Mouse (Mus musculus): Measurements from ENCODE around the gene Cbx8.

Gene Cbx8

DNA sequence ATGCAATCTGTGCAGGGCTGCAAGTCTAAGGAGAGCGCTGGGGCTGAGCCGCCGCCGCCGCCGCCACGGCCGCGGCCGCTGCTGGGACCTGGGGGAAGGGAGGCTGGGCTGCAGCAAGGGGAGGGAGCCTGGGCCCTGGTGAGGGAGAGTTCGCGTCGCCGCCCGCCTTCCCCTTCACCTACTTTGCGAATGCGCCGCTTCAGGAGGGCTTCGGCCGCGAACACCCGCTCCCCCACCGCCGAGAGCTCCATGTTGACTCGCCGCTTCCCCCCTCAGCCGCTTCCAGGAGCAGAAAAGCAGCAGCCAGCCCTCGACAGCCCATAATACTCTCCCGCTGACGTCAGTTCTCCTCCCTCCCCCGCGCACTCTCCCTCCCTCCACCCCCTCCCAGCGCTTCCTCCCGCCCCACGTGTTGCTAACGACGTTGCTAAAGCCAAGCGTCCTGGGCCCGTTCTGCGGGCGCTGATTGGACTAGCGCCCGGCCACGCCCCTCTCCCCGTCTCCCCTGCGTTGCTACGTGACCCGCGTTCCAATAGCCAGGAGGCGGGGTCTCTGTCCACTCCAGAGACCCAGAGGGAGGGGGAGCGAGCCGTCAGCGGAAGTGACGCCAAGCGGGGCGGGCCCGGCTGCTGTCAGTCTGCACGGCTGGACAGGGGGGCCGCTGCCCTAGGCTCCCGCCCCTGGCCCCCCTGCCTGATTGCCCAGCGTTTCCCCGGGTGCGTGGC is at the start of gene Cbx8:
Gene Cbx8, minus strand, starts transcription at position 370 of the 725 bp plus-strand sequence.
- in situ Hi-C loops (cut with MboI; ENCODE audit: unreplicated experiment in 2 of 2), result loop anchor here in 1 of 2 experiments (5.0 kb wide), 1 partner anchor 87 kb away; no protein-coding TSS in a partner anchor

DNA sequence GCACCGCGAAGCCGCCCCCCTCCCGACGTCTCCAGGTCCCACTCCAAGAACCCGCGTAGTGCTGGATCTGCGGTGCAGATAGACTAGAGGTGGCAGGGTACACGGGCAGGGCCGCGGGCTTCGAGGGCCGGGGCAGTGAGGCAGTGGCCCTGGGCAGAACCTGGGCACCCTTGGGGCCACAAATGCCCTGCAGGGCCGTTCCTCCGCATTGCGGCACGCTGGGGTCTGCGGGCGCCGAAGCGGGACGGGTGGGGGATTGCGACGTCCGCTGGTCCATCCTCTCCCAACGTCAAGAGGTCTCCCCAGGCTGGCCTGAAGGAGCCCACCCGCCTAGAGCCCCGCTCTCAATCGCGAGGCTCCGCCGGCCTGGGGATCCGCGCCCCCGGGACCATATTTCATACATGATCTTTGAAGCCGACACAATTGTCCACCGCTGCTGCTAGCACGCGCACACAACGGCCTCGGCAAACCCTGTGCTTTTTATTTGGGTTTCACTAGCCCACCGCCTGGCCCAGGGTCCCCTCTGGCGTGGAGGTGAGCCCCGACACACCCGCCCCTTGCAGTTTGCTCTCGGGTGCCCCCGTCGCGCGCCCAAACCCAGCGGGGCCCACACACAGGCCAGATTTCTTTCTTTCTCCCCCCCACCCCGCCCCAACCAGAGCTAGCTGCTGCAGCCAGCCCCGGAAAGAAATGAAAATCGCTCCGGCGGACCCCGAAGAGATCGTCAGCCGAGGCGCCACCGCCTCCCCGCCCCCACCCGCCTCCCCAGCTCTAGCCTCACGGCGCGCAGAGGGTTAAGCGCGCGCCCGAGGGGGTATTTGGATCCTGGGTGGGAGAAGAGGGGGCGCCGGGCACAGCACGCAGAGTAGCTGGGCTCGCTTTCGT is 49.5 kb upstream of the Cbx8 start:
- in situ Hi-C loops (cut with MboI; ENCODE audit: unreplicated experiment in 2 of 2), result loop anchor here (5.0 kb wide), 3 partner anchors 37 to 102 kb away; no protein-coding TSS in a partner anchor

DNA sequence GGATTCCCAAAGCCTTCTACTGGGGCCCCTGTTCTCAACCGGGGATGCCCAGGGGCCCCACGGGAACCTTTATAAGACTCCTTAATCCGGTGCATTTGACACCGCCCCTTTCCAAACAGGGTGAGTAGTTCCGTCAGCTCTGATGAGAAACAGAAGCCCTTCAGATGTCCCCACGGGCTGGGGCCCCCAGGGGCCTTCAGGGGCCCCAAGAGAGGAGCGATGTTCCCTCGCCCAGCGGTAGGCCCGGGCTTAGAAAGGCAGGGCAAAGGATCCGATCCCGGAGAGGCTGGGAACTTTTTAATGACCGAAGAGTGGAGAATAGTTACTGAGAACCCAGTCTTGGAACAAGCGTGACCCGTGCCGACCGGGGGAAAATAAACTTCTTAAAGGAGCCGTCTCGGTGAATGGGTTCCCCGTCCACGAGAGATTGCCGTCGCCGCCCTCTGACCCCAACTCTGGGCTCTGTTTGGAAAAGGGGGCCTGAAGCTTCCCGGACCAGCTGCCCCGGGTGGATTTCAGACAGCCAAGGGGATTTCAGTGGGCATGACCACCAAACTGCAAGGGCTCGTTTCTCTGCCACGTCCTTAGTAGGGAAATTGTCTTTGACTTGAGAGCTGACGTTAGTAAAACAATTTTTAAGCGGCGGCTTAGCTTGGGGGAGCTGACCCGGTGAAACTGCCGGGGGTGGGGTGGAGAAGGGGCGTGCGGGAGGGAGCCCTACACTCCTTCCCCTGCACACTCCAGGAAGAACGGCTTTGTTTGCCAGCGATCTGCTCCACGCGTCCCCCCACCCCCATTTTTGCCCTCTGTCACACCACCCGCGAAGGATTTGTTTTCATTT is 48.7 kb upstream of the Cbx8 start:
- in situ Hi-C loops (cut with MboI; ENCODE audit: unreplicated experiment in 2 of 2), result loop anchor here (5.0 kb wide), 3 partner anchors 38 to 103 kb away; no protein-coding TSS in a partner anchor

DNA sequence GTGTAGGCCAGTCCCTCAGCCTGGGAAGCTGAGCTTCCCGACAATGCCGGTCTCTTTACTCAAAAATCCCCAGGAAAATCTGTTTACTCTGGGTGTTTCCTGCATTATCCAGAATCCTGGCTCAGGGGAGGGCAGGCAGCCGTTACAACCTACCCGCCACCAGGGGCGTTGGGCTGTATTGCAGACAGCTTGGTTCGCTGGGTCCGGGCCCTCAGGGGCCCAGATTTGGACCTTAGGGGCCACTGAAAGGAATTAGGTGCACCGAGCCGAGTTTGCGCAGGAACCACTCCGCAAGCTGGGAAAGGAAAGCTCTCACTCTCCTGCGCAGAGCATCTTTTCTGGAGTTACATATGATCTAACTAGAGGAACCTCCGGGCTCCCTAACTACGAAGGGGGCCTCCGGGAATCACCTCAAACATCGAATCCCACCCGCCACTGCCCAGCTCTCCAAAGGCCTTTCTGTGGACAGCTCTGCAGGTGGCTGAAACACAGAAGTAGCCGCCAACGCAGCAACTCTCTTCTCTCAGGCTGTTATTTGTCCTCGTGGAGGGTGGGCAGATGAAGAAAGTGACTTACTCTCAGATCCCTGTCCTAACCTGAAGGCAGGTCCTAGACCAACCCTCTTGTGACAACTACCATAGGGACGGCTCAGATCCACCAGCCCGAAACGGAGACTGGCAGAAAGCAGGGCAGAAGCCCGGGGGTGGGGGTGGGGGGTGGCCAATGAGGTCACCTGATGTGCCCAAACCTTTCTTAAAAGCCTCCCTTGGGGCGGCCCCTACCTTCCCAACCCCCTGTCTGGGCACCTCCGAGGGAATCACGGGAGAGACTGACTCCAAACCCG is 47.8 kb upstream of the Cbx8 start:
- in situ Hi-C loops (cut with MboI; ENCODE audit: unreplicated experiment in 2 of 2), result no loop called here

DNA sequence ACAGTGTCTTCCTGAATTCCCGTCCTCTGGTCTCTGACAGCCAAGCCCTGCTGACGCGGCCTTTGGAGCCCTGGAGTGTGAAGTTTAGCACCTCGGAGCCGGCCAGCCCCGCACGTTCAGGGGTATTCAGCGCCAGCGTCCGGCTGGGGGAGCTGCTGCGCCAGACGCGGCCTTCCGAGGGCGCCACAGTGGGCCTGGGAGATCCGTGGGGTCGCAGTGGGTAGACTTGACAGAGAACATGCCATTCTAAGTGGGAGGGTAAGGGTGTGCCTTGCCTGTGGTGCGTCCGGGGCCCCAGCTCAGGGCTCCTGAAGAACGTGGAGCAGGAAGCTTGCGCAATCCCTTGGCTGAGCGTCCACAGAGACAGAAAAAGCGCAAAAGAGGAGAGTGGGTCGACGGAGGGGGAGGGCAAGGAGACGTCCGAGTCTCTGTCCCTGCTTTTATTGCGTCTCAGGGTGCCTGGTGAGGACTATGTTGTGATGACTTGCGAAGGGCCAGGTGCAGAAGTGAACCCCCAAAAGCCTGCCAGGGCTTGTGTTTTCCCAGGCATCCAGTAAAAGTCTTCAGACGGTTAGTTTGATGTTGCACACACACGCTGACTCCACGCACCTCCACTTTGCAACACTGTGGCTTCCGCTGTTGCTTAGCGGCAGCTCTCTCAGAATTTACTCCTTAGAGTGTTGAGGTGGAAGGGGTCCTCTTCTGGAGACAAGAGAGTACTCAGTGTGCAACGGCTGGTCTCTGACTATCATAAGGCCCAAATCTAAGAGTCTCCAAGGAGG is 46.7 kb upstream of the Cbx8 start:
- in situ Hi-C loops (cut with MboI; ENCODE audit: unreplicated experiment in 2 of 2), result no loop called here

DNA sequence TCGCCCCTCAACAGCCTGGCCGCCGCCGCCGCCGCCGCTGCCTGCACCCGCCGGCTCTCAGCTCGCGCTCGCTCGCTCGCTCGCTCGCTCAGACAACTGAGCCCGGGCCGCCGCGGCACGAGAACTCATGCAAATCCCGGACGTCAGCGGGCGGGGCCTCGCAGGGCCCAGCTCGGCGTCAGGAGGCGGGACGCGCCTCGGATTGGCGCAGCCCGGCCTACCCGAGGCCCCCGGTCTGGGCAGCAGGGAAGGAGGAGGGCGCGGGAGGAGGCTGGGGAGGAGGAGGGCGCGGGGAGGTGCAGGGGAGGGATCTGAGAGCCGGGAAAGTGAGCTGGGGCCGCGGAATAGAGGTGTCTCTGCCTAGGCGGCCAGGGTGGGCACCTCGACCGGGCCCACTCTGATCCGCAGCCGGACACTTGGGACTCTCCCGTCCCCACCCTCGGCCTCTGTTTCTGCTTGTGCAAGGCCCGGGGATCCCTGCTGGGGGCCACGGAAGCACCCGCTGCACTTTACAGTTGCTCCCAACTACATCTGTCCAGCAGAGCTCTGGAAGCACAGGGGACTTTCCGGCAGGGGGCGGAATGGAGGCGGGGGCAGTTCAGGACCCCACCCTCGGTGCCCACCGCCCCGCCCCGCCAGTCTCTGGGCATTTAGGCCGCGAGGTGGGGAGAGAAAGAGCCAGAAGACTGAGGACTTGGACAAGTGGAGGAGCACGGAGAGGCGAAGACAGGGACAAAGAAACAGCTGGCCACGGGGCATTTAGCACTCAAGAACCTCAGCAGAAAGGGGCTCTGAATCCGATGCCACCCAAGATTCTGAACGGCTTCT is 45.6 kb upstream of the Cbx8 start, which contains the start of gene Cbx4:
Gene Cbx4, minus strand, starts transcription at position 78 of the 828 bp plus-strand sequence.
- in situ Hi-C loops (cut with MboI; ENCODE audit: unreplicated experiment in 2 of 2), result no loop called here

DNA sequence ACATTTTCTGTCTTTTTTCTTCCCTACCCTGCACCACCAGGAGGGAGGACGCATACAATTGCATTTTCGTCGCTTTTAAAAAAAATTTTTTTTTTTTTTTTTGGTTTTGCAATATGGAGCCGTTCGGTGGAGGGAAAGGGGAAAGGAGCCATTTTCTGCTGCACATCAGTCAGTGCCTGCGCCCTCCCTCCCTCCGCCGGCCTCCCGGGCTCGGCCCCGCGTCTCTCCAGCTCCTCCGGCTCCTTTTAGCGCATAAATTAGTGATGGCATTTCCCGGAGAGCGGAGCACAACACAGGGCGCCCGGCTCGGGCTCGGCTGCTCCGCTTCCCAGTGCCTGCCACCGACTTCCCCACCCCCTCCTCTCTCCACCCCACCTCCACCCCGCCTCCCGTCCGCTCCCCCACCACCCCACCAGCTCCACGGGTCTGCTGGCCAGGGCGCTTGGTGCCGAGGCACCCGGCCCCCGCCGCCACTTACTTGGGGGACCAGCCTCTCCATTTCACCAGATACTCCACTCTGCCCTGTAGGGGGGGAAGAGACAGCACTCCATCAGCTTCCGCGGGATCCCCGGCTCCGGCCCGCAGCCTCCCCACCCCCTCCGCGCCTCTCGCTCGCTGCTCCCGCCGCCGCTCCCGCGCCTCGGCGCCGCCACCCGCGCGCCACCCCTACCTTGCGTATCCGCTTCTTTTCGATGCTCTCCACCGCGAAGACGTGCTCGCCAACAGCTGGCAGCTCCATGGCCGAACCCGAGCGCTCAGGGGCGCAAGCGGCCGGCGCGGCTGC is 44.7 kb upstream of the Cbx8 start:
- in situ Hi-C loops (cut with MboI; ENCODE audit: unreplicated experiment in 2 of 2), result no loop called here

DNA sequence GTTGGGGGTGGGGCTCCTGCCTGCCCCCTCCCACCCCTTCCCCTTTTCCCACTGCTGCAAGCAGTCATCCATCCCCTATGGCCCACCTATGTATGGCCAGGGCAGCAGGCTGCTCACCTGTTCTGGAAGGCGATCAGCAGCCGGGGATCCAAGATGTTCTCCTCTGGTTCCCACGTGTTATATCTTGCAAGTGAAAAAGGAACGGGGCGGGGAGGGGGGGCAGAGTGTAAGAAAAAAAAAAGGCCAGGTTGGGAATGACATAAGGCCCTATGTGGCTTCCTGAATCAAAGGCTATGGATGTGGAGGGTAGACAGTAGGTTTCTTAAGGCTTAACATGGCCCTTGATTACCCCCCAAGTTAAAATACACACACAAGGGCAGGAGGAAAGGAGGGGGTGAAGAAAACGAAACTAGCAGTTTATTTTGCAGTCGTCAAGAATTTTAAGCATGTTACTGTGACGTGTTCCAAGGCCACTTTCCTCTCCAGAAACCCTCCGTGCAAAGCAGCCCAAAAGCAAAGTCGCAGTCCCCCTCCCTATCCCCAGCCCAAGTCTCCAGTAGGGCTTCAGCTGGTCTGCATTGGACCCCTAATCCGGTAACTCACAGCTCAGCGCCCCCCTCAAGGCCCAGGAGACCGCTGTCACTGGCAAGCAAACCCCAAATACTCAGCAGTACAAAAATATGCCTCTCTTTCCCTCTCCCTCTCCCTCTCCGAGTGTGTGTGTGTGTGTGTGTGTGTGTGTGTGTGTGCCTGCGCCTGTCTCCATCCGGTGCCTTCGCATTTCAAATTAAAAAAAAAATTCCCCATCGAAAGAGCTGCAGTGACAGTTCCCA is 43.9 kb upstream of the Cbx8 start:
- in situ Hi-C loops (cut with MboI; ENCODE audit: unreplicated experiment in 2 of 2), result loop anchor here (5.0 kb wide), 2 partner anchors 37 to 87 kb away; no protein-coding TSS in a partner anchor

DNA sequence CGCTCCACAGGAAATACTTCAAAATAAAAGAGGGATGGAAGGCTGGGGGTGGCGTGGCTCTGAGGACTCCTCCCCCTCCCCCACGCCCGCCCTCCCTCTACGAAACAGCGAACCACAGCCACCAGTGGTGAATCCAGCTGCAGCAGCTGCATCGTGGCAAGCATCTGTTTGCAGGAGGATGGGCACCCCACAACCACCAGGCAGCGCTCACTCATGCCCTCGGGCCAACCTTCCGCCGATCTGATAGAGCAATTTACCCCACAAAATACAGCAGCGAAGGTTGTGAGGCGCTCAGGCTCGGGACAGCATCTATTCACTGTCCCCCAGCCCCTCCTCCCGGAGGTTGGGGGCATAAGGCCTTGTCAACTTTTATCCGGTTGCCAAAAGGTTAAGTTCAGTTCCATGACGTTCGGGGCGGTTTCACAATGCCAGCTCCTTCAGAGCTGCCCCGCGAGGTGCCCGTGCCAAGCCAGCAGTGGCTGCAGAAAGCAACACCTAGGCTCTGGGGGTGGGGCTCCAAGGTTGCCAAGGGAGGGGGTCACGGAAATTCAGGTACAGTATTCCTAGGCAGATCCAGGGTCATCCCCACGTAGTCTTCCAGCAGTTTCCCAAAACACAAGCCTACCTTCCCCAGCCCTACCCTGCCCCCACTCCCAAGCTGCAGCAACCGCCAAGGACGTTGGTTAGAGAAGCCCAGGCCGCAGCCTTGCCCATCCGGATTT is 43.1 kb upstream of the Cbx8 start:
- in situ Hi-C loops (cut with MboI; ENCODE audit: unreplicated experiment in 2 of 2), result loop anchor here (5.0 kb wide), 2 partner anchors 37 to 87 kb away; no protein-coding TSS in a partner anchor

DNA sequence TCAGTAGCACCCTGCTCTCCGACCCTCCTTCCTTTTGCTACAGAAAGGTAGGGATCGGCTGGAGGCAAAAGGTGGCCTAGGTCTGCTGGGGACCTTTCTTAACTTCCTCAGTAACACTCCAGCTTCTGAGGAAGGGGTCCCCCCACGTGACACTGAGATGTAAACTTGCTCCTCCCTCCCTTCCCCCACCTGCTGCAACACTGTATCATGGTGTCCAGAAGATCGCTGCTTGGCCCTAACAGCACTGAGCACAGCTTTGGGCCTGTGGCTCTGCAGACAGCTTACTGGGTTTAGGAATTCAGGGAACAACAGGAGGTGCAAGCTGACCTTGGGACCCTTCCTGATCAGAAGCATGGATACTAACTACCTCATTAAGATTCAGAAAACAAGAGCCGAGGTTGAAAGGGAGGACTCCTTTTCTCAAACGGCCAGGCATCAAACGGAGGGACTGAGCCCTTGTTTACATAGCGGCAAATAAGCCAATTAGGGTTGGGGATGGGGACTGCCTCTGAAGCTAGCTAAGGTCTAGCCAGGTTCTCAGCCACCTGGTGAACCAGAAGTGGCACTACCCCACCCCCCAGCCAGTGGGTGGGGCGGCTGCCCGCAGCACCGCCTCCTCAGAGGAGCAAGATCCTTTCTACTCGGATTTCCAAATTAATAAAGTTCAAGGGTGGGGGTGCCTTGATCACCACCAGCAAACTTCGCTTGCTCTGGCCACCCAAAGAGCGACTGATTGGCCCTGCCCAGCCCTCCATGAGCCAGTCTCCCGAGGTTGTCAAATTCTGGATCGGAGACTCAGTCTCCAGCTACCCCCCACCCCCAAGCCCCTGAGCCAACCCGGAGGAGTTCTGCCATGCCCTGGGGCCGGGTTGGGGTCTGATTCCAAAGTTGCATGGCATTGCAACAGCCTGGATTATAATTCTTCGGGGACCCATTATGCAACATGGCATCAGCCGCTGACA is 42.1 kb upstream of the Cbx8 start:
- in situ Hi-C loops (cut with MboI; ENCODE audit: unreplicated experiment in 2 of 2), result loop anchor here (5.0 kb wide), 2 partner anchors 36 to 86 kb away; no protein-coding TSS in a partner anchor

DNA sequence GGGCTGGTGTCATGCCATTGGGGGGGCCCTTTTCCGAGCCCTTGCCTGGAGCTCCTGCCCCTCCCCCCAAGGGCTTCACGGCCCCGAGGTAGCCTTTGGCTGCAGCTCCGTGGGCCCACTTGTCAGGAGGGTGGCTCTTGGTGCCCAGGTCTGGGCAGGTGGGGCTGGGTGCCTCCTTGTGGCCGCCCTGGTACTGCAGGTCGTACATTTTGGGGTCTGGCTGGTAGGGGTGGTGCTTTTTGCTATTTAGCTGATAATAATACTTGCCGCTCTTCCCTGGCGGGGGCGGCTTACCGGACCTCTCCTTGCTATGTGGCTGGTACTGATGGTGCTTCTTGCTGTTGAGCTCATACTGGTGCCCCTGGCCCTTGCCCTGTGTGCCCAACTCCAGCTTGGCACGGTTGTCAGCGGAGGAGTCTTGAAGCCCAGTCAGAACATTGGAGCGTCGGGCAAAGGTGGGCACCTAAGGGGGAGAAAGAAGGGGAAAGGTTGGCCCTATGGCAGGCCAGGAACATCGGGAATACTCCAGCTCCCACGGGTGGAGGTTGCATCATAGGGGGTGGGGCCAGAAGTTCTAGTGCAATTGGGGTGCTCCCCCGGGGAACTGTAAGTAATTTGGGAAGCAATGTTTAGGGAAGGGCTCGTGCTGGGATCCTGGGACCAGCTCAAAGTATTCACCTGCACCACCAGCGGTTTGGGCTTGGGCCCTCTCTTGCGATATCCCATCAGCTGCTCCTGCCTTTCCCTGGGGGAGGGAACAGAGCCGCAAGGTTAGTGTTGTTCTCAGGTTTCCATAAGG is 41.3 kb upstream of the Cbx8 start:
- in situ Hi-C loops (cut with MboI; ENCODE audit: unreplicated experiment in 2 of 2), result loop anchor here (5.0 kb wide), 2 partner anchors 35 to 85 kb away; no protein-coding TSS in a partner anchor

DNA sequence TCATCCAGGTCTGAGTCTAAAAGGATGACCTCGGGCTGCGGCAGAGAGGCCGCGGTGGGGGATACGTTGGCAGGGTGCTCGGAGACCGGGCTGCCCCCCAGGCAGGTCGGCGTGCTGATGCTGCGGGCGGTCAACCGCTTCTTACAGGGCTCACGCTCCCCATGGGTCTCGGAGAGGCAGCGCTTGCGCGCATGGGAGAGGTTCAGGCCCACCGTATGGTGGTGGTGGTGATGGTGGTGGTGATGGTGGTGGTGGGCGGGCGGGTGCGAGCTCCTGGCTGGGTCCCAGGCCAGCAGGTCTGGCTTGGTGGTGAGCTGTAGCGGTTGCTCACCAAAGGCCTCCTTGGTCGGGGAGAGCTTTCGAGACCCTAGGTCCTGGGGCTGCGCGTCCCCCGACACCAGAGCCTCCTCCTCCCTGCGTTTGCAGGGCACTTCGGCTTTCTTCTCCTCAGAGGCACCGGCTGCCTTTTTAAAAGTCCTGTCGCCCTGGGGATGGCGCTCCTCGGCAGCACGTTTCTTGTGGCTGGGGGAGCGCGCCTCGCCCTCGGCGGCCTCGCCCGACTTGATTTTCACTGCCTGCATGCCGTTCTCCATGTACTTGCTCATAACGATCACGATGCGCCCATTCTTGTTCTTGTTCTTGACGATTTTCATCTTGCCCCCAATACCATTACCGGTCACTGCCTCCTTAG is 40.5 kb upstream of the Cbx8 start:
- in situ Hi-C loops (cut with MboI; ENCODE audit: unreplicated experiment in 2 of 2), result loop anchor here (5.0 kb wide), 2 partner anchors 34 to 84 kb away; no protein-coding TSS in a partner anchor

Measured in v-Abl transformed pro-B cells (cell line).